Mouse (Mus musculus) erythroblast, embryonic 14.5 days (primary cell): Measurements from ENCODE around the gene Lysmd1. TPM values are rescaled to one million over a fixed set of nuclear protein-coding genes. Genes with fewer than 3 reads are reported as not detected.

ENCODE experiments used
- H3K27me3 ChIP-seq: 2 replicates; pipeline ENCODE4 v1.6.1; 2012; ENCODE audit warnings: inconsistent platforms; ENCODE audit not compliant: control insufficient read depth
- H3K36me3 ChIP-seq: 2 replicates; pipeline ENCODE4 v1.6.1; 2012; ENCODE audit warnings: mild to moderate bottlenecking, inconsistent platforms; ENCODE audit not compliant: control insufficient read depth
- H3K4me1 ChIP-seq: 2 replicates; pipeline ENCODE4 v1.6.1; 2012; ENCODE audit warnings: inconsistent platforms; ENCODE audit not compliant: control insufficient read depth
- H3K4me3 ChIP-seq: replicated peaks from 2 replicates; pipeline ENCODE3; 2012; ENCODE audit warnings: moderate library complexity, mild to moderate bottlenecking, inconsistent platforms
- H3K9me3 ChIP-seq: 2 replicates; pipeline ENCODE4 v1.6.1; 2012; ENCODE audit warnings: low read length, inconsistent platforms, mixed read lengths; ENCODE audit not compliant: control insufficient read depth
- GATA1 ChIP-seq: IDR thresholded peaks from 2 replicates; pipeline ENCODE4 v1.6.1; 2012; ENCODE audit warnings: low read length, inconsistent platforms, mixed read lengths
- TAL1 ChIP-seq: IDR thresholded peaks from 3 replicates; pipeline ENCODE4 v1.6.1; 2012; ENCODE audit warnings: low read length, inconsistent platforms, mixed read lengths
- polyA plus RNA-seq: library from polyadenylated mRNA; stranded (reverse); fragments of >175 nt; gene quantifications from 2 replicates; pipeline ENCODE4 v1.2.3, GENCODE M21; 2012

Gene Lysmd1
- polyA plus RNA-seq, 1 experiment, result 0.90 TPM

GRCm38 (mm10) chr3:95164840-95165239 lies 31.0 kb downstream of the Lysmd1 start:
- Histone ChIP-seq H3K9me3 (peaks cover 3% of the 10 kb centered on the region; the same call in 1 of the 2 replicates), H3K27me3 (peaks cover 76% of the 10 kb centered on the region), H3K36me3 (no peaks in the 10 kb centered on the region), H3K4me3 (no peak overlapping the region), H3K4me1 (peaks cover 21% of the 10 kb centered on the region)
- no peak for TF ChIP-seq GATA1

- H3K9me3 ChIP-seq, result peaks cover 14% of the 10 kb centered on the region; the same call in 1 of the 2 replicates
- H3K4me1 ChIP-seq, result peaks cover 11% of the 10 kb centered on the region
- peaks cover 77% of the 10 kb centered on the region for H3K27me3 ChIP-seq
- TF ChIP-seq GATA1 (no peak), TAL1 (no peak)
- no peaks in the 10 kb centered on the region for H3K36me3 ChIP-seq
- H3K4me3 ChIP-seq, result no peak overlapping the region
Measured at GRCm38 (mm10) chr3:95169996-95170395, 36.1 kb downstream of the Lysmd1 start.

- peaks cover 85% of the 10 kb centered on the region for H3K27me3 ChIP-seq
- H3K4me3 ChIP-seq, result no peak overlapping the region
- peaks cover 11% of the 10 kb centered on the region for H3K4me1 ChIP-seq
- H3K9me3 ChIP-seq, result peaks cover 14% of the 10 kb centered on the region; the same call in 1 of the 2 replicates
- TF ChIP-seq TAL1, result no peak
- H3K36me3 ChIP-seq, result no peaks in the 10 kb centered on the region
Measured at GRCm38 (mm10) chr3:95171105-95171504, 37.2 kb downstream of the Lysmd1 start.

GRCm38 (mm10) chr3:95172526-95173255 lies 38.8 kb downstream of the Lysmd1 start:
- Histone ChIP-seq H3K4me3 (no peak overlapping the region), H3K4me1 (peaks cover 11% of the 10 kb centered on the region), H3K9me3 (peaks cover 14% of the 10 kb centered on the region; the same call in 1 of the 2 replicates), H3K27me3 (peaks cover 89% of the 10 kb centered on the region), H3K36me3 (no peaks in the 10 kb centered on the region)
- TF ChIP-seq GATA1, result no peak
- no peak for TF ChIP-seq TAL1

- peaks cover 14% of the 10 kb centered on the region; the same call in 1 of the 2 replicates for H3K9me3 ChIP-seq
- no peak for TF ChIP-seq TAL1
- no peak for TF ChIP-seq GATA1
- H3K4me3 ChIP-seq, result no peak overlapping the region
- peaks cover 83% of the 10 kb centered on the region for H3K27me3 ChIP-seq
- H3K4me1 ChIP-seq, result peaks cover 11% of the 10 kb centered on the region
- no peaks in the 10 kb centered on the region for H3K36me3 ChIP-seq
Measured at GRCm38 (mm10) chr3:95173256-95173949, 39.5 kb downstream of the Lysmd1 start.

- TF ChIP-seq TAL1 (no peak), GATA1 (no peak)
- Histone ChIP-seq H3K4me3 (no peak overlapping the region), H3K4me1 (peaks cover 11% of the 10 kb centered on the region), H3K36me3 (no peaks in the 10 kb centered on the region), H3K27me3 (peaks cover 79% of the 10 kb centered on the region), H3K9me3 (peaks cover 14% of the 10 kb centered on the region; the same call in 1 of the 2 replicates)
Measured at GRCm38 (mm10) chr3:95174011-95174592, 40.2 kb downstream of the Lysmd1 start.

GRCm38 (mm10) chr3:95176500-95176899 lies 42.6 kb downstream of the Lysmd1 start:
- TF ChIP-seq GATA1, result no peak
- no peak for TF ChIP-seq TAL1
- peaks cover 11% of the 10 kb centered on the region for H3K4me1 ChIP-seq
- peaks cover 11% of the 10 kb centered on the region for H3K36me3 ChIP-seq
- H3K27me3 ChIP-seq, result peaks cover 58% of the 10 kb centered on the region
- peaks cover 14% of the 10 kb centered on the region; the same call in 1 of the 2 replicates for H3K9me3 ChIP-seq
- no peak overlapping the region for H3K4me3 ChIP-seq

GRCm38 (mm10) chr3:95177583-95177982 lies 43.7 kb downstream of the Lysmd1 start:
- Histone ChIP-seq H3K27me3 (peaks cover 47% of the 10 kb centered on the region), H3K4me3 (no peak overlapping the region), H3K36me3 (peaks cover 21% of the 10 kb centered on the region), H3K9me3 (peaks cover 7% of the 10 kb centered on the region; the same call in 1 of the 2 replicates), H3K4me1 (peaks cover 10% of the 10 kb centered on the region)
- TF ChIP-seq GATA1 (no peak), TAL1 (no peak)

GRCm38 (mm10) chr3:95178948-95179347 lies 45.1 kb downstream of the Lysmd1 start:
- peaks cover 33% of the 10 kb centered on the region for H3K27me3 ChIP-seq
- TF ChIP-seq GATA1 (no peak), TAL1 (no peak)
- peaks cover 2% of the 10 kb centered on the region for H3K4me1 ChIP-seq
- no peaks in the 10 kb centered on the region for H3K9me3 ChIP-seq
- H3K4me3 ChIP-seq, result no peak overlapping the region
- peaks cover 34% of the 10 kb centered on the region for H3K36me3 ChIP-seq
